Mouse (Mus musculus) liver, adult 2 months (tissue): ENCODE measurements around the gene Cmah. TPM values are rescaled to one million over a fixed set of nuclear protein-coding genes. Genes with fewer than 3 reads are reported as not detected.

Source experiments
- DNase-seq: peaks from one replicate; pipeline ENCODE4 v3.0.0-alpha.2; 2011; ENCODE audit warnings: low read depth, low spot score; ENCODE audit errors: extremely low read depth
- H3K27ac ChIP-seq: fragments of 200-500 bp; replicated peaks from 2 replicates; pipeline ENCODE4 v1.5.1; 2012; ENCODE audit warnings: low read depth, mild to moderate bottlenecking, control low read depth, inconsistent platforms, low read length; ENCODE audit not compliant: insufficient read depth
- H3K27me3 ChIP-seq: fragments of 200-500 bp; 2 replicates; pipeline ENCODE4 v1.6.1; 2012; ENCODE audit warnings: mild to moderate bottlenecking, moderate library complexity, low read length, inconsistent platforms; ENCODE audit not compliant: control insufficient read depth, insufficient read depth
- H3K36me3 ChIP-seq: fragments of 200-500 bp; 2 replicates; pipeline ENCODE4 v1.6.1; 2012; ENCODE audit warnings: low read length, inconsistent platforms; ENCODE audit not compliant: control insufficient read depth, insufficient read depth
- H3K4me1 ChIP-seq: fragments of 200-500 bp; 2 replicates; pipeline ENCODE4 v1.6.1; 2011; ENCODE audit warnings: low read length; ENCODE audit not compliant: control insufficient read depth, insufficient read depth
- H3K4me3 ChIP-seq: fragments of 200-500 bp; 2 replicates; pipeline ENCODE4 v1.5.1; 2011; ENCODE audit warnings: low read depth, mild to moderate bottlenecking, control low read depth, low read length, moderate library complexity; ENCODE audit not compliant: insufficient read depth
- H3K79me2 ChIP-seq: fragments of 200-500 bp; 2 replicates; pipeline ENCODE4 v1.6.1; 2012; ENCODE audit warnings: inconsistent platforms, mild to moderate bottlenecking, low read length, moderate library complexity; ENCODE audit not compliant: control insufficient read depth, insufficient read depth
- H3K9ac ChIP-seq: fragments of 200-500 bp; 2 replicates; pipeline ENCODE4 v1.6.1; 2012; ENCODE audit warnings: low read depth, mild to moderate bottlenecking, control low read depth, inconsistent platforms, low read length
- CTCF ChIP-seq: fragments of 200-500 bp; IDR thresholded peaks from 2 replicates; pipeline ENCODE4 v1.5.1; 2011; ENCODE audit warnings: low read depth, low read length, control low read depth
- POLR2A ChIP-seq: fragments of 200-500 bp; IDR thresholded peaks from 2 replicates; pipeline ENCODE4 v1.6.1; 2011; ENCODE audit warnings: low read length, control low read depth; ENCODE audit not compliant: insufficient read depth; ENCODE audit errors: extremely low read depth
- WGBS: fragments of 180-500 bp; shearing (Covaris S2); methylation state at CpG from one replicate; pipeline ENCODE4 v1.1.7; 2018; 5-methylcytosine and 5-hydroxymethylcytosine counted together
- polyA plus RNA-seq: library from polyadenylated mRNA; depleted of rRNA; stranded (reverse); fragments of >200 nt; gene quantifications from 2 replicates; pipeline ENCODE4 v1.2.3, GENCODE M21; 2012
- total RNA-seq: library from RNA; depleted of rRNA; stranded (reverse); fragments of >200 nt; gene quantifications from 2 replicates; pipeline ENCODE4 v1.2.3, GENCODE M21; 2014

Gene Cmah
- total and polyA plus RNA-seq, 2 experiments: 11.8 to 49.3 TPM

DNA sequence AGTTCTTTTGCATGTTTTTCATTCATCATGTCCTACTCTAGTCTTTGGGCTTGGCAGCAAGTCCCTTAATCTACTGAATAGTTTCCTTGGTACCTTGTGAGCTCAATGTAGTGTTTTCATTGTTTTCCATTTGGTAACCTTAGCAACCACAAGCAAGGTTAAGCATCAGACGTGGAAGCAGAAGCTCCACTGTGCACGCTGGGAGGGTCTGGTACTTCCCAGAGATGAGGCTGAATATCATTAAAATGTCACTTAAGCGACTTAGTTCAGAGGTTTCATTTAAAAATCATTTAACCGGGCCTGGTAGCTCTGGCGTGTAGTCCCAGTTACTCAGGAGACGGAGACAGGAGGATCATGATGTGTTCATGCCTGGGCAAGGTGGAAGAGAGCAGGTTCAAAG, 5.9 kb upstream of the Cmah start:
- H3K9ac ChIP-seq: no peak overlapping the region
- no peaks in the 10 kb centered on the region for H3K27me3 ChIP-seq
- 82% methylated on average over 6 of the region's 6 CpGs for WGBS
- 0 out of 2 replicates have a peak, but pooled peaks cover 3% of the 10 kb centered on the region for H3K79me2 ChIP-seq
- TF ChIP-seq POLR2A (no peak), CTCF (no peak)
- no peak overlapping the region for H3K27ac ChIP-seq
- peaks cover 42% of the 10 kb centered on the region for H3K36me3 ChIP-seq
- no peak overlapping the region for H3K4me3 ChIP-seq
- peaks cover 27% of the 10 kb centered on the region for H3K4me1 ChIP-seq
- DNase-seq: no peak

DNA sequence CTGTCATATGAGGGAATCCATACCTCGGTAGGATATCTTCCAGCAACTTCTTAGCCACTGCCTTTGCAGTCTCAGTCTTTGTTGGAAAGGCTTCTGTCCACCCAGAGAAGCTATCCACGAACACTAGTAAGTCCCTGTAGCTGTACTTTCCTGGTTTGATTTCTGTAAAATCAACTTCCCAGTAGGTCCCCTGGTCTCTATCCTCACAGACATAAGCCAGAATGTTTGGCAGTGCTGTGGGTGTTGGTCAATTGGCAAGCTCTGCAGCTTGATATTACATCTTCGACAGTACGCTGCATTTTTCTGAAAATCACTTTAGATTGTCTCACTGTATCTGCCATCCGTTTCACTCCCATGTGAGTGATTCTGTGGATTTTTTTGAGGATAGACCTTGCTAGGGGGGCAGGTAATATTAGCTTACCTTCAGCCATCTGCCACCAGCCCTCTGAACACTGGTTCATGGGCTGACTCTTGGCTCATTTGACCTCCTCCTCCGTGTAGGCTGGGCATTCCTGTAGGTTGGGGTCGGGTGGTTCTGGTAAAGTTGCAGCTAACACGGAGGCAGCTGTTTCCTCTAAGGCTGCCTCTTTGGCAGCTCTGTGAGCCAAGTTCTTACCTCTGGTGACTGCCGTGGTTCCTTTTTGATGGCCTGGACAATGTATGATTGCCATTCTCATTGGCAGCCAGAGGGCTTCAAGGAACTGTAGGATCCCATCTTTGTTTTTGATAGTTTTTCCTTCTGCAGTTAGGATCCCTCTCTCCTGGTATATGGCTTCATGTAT, 1.0 kb downstream of the Cmah start:
- peaks cover 35% of the 10 kb centered on the region for H3K79me2 ChIP-seq
- peaks cover 40% of the 10 kb centered on the region for H3K36me3 ChIP-seq
- TF ChIP-seq POLR2A (no peak), CTCF (no peak)
- peak overlapping the region; percentile 96 for H3K9ac ChIP-seq
- H3K27me3 ChIP-seq: no peaks in the 10 kb centered on the region
- H3K4me1 ChIP-seq: peaks cover 39% of the 10 kb centered on the region
- DNase-seq: peak; percentile 62
- H3K27ac ChIP-seq: peak overlapping the region; percentile 94
- 19% methylated on average over 9 of the region's 9 CpGs for WGBS
- H3K4me3 ChIP-seq: peak overlapping the region; percentile 51

DNA sequence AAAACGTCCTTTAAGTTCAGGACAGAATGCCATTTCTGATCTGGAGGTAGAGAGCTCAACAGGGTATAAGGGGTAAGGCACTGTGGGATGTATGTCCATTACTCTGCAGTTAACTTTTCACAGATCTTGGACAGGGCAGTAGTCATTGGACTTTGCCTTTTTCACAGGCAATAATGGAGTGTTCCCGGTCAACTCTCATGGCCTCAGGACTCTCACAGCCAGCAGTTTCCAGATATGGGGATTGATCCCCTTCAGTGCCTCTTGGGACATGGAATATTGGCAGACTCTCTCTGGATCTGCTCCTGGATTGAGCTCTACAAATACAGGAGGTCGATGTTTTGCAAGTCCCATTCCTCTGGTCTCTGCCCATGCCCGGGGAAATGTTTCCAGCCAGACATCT, 2.9 kb downstream of the Cmah start:
- peaks cover 36% of the 10 kb centered on the region for H3K36me3 ChIP-seq
- no peak for TF ChIP-seq CTCF
- 0 out of 2 replicates have a peak, but pooled peaks have one; percentile 8 for TF ChIP-seq POLR2A
- peaks cover 33% of the 10 kb centered on the region for H3K4me1 ChIP-seq
- WGBS: 19% methylated on average over 4 of the region's 4 CpGs
- H3K9ac ChIP-seq: peak overlapping the region; percentile 96
- H3K27me3 ChIP-seq: no peaks in the 10 kb centered on the region
- H3K27ac ChIP-seq: peak overlapping the region; percentile 100
- peak overlapping the region; percentile 51 for H3K4me3 ChIP-seq
- H3K79me2 ChIP-seq: peaks cover 38% of the 10 kb centered on the region
- peak; percentile 100 for DNase-seq

DNA sequence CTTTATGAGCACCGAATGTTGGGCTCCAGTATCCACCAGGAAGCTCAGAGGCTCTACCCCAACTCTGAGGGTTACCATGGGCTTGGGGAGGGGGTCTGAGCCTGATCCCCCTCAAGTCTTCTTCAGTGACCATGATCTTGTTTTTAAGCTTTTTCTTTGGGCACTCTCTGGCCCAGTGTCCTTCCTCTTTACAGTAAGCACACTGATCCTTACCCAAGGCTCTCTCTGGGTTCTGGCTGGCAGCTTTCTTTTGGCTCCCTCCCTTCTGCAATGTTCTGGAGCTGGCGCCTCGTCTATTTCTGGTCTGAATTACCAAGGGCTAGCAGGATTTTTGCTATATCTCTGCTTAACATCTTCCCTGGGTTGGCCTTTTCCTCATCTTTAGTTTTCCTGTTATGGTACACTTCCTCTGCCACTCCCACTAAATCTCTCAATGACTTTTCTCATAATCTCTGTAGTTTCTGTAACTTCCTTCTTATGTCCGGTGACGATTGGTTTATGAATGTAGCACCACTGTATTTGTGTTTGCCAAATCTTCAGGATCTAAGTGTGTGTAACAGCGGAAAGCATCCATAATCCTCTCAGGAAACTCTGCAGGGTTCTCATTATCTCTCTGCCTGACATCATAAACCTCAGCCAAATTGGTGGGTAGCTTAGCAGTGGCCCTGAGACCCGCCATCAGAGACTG, 3.8 kb downstream of the Cmah start:
- peak overlapping the region; percentile 100 for H3K27ac ChIP-seq
- DNase-seq: peak; percentile 55
- H3K36me3 ChIP-seq: peaks cover 33% of the 10 kb centered on the region
- H3K79me2 ChIP-seq: peaks cover 38% of the 10 kb centered on the region
- H3K9ac ChIP-seq: peak overlapping the region; percentile 94
- 34% methylated on average over 7 of the region's 7 CpGs for WGBS
- H3K4me3 ChIP-seq: peak overlapping the region; percentile 28
- no peaks in the 10 kb centered on the region for H3K27me3 ChIP-seq
- H3K4me1 ChIP-seq: peaks cover 30% of the 10 kb centered on the region
- TF ChIP-seq CTCF (no peak), POLR2A (no peak)

DNA sequence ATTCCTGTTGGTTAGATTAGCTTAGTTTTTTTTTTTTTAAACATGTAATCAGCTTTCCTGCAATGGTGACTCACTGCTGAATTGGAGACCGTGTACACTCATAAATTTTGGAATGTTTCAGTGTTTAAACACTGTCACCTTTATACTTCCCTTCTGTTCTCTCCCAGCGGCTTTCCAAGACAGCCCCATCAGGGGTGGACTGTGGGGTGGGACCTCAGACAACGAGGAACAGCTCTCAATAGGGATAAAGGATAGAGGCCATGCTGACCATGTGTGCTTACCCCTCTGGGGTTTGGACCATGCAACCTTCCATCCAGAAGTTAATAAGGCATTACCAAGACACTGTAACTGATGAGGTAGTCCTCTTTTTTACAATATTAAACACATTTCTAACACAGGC, 5.3 kb downstream of the Cmah start:
- H3K27ac ChIP-seq: peak overlapping the region; percentile 100
- peaks cover 34% of the 10 kb centered on the region for H3K4me1 ChIP-seq
- WGBS: 25% methylated on average over 3 of the region's 3 CpGs
- H3K27me3 ChIP-seq: no peaks in the 10 kb centered on the region
- peak overlapping the region; percentile 6; the same call in 1 of the 2 replicates for H3K9ac ChIP-seq
- no peak overlapping the region for H3K4me3 ChIP-seq
- peaks cover 38% of the 10 kb centered on the region for H3K79me2 ChIP-seq
- TF ChIP-seq POLR2A (no peak), CTCF (no peak)
- DNase-seq: no peak
- H3K36me3 ChIP-seq: peaks cover 34% of the 10 kb centered on the region

DNA sequence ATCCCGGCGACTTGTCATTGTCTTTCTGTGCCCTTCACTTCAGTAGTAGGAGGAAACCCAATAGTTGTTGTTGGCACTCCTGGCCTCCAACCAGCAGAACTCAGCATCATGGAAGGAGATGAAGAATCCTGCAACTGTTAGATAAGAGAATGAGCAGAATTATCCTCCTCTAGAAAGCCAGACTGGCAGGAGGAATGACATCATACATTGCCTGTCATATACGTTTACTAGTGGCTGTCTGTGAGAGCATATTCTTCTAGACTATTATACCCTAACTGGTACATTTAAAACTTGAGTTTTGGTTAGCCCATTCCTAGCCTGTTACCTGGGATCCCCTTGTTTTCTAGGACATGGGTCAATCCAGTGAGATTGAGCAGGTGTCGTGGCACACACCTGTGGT, 9.6 kb downstream of the Cmah start:
- DNase-seq: no peak
- H3K4me1 ChIP-seq: peaks cover 41% of the 10 kb centered on the region
- TF ChIP-seq CTCF (no peak), POLR2A (no peak)
- H3K27me3 ChIP-seq: no peaks in the 10 kb centered on the region
- WGBS: 72% methylated on average over 4 of the region's 4 CpGs
- H3K9ac ChIP-seq: peak overlapping the region; percentile 40
- peak overlapping the region; percentile 99 for H3K27ac ChIP-seq
- H3K36me3 ChIP-seq: peaks cover 41% of the 10 kb centered on the region
- H3K79me2 ChIP-seq: peaks cover 30% of the 10 kb centered on the region
- H3K4me3 ChIP-seq: no peak overlapping the region
